Mouse (Mus musculus) CD4-positive, CD25-positive, alpha-beta regulatory T cell, adult 4 months (primary cell): ENCODE data around the gene Samsn1. TPM values are rescaled to one million over a fixed set of nuclear protein-coding genes. Genes with fewer than 3 reads are reported as not detected.
A peak's percentile ranks its signal among the peaks of the same experiment; 100 is the strongest.
"Not testable (repeated sequence)": the region's sequence is repeated elsewhere in the genome, so short reads cannot be mapped to it uniquely, and the experiment has no call there.

Experiments
- ATAC-seq: one replicate; pipeline ENCODE4 v1.8.0; 2017
- polyA plus RNA-seq, 2 experiments: library from polyadenylated mRNA; unstranded; fragments of 100-300 nt; shearing (Covaris generic); gene quantifications; one replicate each; pipeline ENCODE4 v1.2.1; 2017

Samsn1 gene
- polyA plus RNA-seq, 2 experiments from 2014 or later = 150 to 152 TPM

DNA sequence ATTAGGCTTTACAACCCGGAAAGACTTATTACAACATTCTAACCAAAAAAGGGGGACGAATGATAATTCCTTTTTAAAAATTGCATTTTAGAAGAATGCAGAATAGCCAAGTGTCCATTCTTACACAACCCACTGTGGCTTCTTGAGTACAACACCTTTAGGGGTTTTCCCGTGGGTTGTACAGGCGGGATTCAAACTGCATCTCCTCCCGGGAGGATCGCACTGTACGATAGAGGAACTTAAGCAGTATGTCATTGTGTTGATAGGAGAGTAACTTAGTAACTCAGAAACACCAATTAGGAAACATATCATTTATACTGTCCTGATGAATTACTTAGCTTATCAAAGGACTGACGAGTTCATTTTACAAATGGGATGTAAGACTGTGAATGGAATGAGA, 149.8 kb downstream of the Samsn1 start:
- no peak for ATAC-seq

DNA sequence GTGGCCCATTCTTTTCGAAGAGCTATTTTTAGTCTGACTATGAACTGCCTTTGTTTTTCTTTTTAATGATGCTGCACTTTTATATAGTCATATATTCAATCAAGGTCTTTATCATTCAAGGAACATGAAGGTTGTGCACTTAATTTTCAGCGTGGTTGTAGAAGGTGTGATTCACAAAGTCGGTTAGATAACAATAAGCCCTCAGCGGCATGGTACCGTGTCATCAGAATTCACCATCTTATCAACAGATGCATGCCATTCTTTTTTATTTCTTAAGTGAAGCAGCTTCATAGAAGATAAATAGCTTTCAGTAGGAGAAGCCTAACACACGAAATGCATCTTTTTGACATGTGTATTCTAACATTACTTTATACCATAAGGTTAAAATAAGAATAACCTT, 154.7 kb downstream of the Samsn1 start:
- ATAC-seq = no peak

DNA sequence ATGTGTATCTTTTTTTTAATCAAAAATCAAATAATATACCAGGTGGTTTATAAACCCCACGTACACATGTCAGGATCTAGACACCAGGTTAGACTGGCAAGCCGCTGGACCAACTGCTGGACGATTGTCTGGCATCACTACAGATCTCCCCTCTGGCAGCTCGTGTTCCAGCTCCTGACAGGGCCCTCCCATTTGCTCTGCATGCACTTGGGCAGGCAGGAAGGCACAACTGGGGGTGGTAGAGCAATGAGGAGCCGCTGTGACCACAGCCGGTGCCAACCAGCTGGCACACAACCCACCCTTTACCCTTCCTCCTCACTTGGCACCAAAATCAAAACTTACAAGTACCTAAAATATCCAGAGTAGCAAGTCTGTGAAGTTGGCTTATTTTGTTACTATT, 156.6 kb downstream of the Samsn1 start:
- peak; percentile 41 for ATAC-seq

DNA sequence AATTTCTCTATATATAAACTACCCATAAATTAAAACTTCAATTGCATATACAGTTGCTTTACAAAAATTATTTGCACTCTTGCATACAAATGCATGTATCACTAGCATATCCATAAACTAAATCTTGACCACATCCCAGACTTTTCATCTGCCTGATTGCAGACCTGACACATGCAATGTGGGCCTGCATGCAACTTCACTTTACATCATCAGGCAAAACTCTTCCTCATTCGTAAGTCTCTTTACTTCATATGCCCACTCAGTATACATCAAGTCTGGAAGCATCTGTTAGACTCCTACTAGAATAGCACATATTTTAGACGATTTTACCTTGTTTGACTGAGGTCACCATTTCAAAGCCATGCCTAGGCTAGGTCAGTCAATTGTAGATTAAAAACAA, 157.4 kb downstream of the Samsn1 start:
- ATAC-seq = no peak

DNA sequence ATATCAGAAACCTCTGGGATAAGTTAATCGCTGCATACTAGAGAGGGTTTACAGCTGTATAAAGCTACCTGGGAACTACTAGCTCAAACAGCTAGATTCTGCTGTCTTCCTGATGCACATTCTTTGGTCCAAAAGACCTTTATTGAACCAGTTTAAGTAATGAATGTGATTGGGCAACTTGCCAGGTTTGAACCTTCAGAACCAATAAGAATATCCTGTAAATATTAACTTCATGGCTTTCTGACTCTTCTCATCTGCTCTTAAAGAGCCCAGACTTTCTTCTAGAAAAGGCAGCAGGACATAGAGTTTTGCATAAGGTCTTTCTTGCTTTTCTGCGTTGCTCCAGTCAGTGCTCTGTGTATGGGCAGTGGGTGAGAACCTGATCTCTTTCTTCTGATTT, 165.7 kb downstream of the Samsn1 start:
- no peak for ATAC-seq

DNA sequence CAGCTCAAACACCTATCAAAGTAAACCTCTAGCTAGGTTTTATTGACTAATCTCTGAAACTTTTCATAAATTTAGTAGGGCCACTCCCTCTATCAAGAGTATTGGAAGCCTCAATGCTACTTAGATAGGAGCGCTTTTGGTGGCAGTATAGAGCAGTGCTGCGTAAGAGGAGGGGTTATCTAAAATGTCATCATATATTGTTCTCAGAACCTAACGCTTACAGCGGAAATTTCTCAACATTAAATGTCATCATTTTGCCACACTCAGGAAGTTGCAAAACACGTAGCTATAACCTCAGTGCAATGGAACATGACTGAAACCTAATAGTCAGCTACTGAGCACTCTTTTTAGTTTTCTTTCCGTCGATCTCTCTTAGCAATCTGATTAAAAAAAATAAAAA, 166.7 kb downstream of the Samsn1 start:
- peak; percentile 86 for ATAC-seq

DNA sequence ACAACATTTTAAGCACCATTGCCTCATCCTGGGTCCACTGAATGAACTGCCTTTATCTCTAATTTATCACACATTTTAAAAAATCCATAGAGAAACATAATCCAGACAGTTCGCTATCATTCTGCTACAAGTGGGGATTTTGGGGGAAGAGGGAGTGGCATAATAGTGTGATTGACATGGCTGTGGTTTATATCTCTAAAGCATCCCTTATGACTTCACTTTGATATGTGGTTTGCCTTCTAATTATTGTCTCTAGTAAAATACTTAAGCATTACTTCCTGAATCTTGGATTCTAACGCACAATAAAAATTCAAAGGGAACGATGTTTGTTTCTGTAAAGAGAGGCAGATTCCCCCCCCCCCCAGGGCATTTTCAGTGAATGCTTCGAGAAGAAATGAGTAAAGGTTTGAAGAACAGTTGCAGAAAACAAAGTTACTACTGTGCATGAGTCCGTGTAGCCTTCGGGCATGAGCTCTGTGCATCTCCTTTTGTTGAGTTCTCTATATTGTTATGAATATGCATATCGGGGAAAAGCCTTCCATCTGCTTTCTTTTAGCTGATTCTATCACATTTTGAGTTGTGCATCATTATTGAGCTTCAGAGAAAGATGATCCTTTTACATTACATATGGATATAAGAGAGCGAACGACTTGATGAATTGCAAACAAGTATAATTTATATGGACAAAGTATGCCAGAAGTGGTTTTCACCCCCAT, 168.4 kb downstream of the Samsn1 start:
- peak; percentile 33 for ATAC-seq

DNA sequence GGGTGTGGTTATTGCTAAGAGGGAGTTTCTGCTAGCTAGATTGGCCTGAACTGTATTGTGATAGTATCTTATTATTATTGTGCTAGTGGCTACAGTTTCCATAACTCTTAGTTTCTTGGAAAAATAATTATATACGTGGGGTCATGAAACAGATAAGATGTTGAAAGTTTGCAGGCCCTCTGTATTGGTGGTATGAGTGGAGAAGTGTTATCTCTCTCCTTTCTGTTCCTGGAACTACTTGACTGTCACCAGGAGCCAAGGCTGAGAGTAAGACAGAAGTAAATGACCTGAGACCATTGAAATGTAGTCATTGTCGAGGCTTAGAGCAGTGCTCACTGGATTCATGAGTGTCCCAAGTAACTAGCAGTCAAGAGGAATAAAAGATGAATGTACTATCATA, 169.6 kb downstream of the Samsn1 start:
- no peak for ATAC-seq

DNA sequence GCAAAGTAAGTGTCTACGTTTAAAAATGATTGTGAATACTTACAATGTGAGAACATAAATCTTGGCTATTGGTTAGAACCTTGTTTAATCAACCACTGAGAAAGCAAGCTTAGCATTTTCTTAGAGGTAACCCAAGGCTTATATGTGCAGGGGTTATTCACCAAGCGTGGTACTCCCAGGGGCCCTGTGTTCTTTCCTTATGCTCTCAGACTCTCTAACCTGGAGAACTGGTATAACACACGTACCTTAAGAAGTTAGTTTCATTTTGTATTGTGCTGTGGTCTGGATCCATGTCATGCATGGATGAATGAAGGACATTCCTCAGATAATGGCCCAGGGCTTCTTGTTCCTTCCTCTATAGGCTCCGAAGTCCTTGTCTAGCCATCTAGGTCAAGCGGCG, 173.0 kb downstream of the Samsn1 start:
- no peak for ATAC-seq

DNA sequence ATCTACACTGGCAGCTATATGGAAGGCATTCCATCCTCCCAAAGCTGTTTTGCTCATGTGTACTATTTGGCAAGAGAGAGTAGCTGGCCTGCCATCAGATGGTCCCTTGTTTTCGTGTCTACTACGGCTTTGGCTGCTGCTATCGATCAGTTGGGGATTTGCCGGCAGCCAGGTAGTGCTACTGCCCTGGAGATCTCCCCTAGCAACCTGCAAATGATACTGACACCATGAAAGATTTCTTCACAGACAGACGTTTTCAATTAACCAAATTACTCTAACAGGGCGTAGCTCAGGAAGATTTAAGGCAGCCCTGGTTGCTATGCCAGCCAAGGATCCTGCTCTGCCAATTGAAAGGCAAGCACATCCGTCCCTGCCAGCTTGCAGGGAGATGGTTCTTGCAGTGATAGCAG, 178.4 kb downstream of the Samsn1 start:
- ATAC-seq = no peak

DNA sequence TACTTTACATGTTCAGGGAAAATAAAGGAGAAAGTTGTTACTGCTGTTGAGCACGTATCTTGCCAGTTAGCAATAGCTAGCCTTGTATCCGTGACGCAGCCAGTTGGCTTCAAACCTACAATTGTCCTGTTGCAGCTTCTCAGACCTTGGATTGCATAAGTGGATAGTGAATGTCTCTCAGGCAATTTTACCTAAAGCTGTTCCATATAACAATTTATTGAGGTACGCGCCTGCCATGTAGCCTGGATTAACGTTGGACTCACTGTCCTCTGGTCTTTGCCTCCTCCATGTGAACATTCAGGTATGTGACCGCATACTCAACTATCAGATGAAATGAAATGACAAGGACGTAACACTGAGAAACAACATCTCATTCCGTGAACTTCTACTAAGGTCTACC, 179.1 kb downstream of the Samsn1 start:
- no peak for ATAC-seq

DNA sequence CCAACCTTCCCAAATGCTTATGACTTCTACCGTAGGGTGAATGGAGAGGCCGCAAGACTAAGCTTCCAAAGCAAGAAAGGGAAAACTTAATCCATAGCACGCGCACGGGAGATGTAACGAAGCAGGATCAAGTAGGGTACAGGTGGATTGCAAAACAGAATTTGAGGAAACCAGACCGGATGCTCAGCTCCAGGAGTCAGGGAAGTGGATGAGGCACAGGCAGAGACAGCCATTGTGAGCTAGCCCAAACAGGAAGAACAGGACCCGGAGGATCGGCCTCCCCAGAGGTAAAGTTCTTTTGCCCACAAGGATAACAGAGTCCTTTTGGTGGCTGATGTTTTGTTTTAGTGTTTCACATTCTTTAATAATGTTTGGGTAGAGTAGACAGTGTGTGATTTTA, 179.5 kb downstream of the Samsn1 start:
- ATAC-seq = no peak

DNA sequence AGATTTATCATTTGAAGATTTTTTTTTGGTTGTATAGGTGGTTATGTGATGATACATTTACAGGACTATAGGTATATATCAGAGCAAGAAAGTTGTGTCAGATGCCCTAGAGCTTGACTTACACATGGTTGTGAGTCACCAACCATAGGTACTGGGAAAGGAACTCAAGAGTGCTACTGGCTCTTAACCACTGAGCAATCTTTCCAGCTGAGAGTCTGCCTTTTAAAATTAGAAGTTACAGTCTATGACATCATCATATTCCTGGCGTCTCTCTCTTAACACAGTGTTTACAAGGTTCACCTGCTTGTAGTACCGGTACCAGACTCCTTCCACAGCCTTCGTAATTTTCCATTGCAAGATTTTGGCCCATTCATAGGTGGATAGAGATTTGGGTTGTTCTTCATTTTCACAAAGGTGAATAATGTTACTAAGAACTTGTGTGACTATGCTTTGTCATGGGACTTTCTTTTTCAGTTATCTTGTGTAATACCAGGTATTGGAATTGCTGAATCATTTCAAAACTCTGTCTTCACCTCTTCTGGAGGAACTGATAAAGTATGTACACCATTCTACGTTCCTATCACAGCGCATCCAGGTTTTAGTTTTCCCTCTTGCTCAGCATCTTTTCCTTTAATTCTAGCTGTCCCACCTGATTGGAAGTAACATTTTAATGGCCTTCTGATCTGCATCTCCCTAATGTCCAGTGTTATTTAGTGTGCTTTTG, 184.2 kb downstream of the Samsn1 start:
- ATAC-seq = peak; percentile 63

DNA sequence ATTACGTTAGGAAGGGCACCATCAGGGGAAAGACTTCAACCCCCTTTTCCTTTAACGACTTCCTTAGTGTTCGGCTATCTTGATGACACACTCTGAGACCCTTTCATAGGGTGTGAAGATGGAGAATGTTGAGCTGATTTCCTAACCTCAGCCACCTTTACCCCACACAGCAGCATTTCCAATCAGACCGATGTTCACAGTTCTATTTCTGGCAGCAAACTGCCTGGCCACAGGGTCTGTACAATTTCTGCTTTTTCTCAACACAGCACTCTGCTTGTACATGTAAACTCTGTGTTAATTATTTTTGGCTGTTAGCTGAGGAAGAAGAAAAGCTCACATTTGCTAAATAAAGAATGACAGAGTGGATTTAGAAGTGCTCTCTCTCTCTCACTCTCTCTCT, 190.7 kb downstream of the Samsn1 start:
- no peak for ATAC-seq

DNA sequence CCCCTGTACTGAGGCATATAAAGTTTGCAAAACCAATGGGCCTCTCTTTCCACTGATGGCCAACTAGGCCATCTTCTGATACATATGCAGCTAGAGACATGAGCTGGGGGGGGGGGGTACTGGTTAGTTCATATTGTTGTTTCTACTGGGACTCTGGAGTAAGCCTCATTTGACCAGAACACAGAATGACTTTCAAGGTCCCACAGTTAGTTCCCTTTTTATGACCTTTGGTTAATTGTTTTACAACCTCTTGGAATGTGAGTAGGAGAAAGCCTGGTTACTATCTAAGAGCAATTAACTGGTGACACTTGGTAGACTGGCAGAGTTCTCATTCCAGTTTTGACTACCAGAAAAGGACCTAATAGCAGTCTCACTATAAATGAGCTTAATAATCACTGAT, 195.1 kb downstream of the Samsn1 start:
- not testable (repeated sequence) for ATAC-seq

DNA sequence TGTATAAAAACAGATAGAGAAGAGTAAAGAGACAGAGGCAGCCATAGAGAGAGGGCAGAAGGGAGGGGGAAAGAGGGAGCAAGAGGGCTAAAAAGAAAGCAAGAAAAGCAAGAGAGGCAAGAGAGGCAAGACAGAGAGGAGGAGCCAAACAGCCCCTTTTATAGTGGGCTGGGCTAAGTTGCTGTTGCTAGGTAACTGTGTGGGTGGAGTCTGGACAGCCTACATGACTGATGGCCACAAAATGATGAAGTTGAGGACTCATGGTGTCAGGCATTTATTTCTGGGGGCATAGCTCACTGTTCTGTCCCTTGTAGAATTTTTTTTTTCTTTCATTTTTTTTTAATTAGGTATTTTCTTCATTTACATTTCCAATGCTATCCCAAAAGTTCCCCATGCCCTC, 195.6 kb downstream of the Samsn1 start:
- ATAC-seq = peak; percentile 26

DNA sequence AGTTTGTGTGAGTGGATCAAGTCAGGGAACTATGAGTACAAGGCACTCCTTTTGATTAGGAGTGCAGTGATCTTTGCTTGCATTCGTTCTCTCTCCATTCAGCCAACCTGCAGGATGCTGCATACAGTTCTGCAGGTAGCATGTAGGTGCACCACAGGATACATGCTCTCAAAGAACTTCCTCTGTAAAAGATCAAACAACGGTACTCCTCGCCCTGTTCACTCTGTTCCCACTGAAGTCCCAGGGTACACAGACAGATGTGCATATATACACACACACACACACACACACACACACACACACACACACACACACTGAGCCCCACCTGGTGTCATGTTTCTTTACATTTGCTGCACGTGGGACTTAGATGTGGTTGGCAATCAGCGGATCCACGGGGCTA, 198.9 kb downstream of the Samsn1 start:
- ATAC-seq = peak; percentile 81

DNA sequence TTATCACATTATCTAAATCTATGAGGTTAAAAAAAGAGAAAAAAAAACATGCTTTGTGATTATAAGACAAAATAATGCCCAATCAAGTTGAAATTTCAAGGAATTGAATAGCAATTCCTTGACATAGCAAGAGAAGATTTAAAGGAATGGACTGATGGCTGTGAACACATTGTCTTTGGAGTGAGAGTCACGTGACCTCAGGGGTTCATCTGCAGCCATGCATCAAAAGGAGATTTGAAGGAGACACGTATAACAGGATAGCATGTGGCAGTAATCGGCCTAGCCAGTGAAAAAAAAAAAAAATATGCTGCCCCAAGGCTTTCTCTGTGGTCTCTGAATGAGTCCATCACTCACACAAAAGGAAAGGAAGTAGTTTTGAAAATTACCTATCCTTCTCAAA, 201.1 kb downstream of the Samsn1 start:
- ATAC-seq = no peak
